Mouse (Mus musculus) embryonic facial prominence, embryonic 14.5 days (tissue): ENCODE measurements around the gene Ring1. TPM values are rescaled to one million over a fixed set of nuclear protein-coding genes. Genes with fewer than 3 reads are reported as not detected.

Experiments used
- ATAC-seq: fragments of 200-750 bp; cut with Nextera tagmentation; 2 replicates; pipeline ENCODE4 v1.8.0; 2017; ENCODE audit warnings: low read depth, moderate number of reproducible peaks, moderate TSS enrichment
- DNase-seq: peaks from one replicate; pipeline ENCODE4 v3.0.0-alpha.2; 2015; ENCODE audit warnings: low spot score
- H3K27ac ChIP-seq: fragments of 300-500 bp; sonication (generic); replicated peaks from 2 replicates; pipeline ENCODE4 v1.5.1; 2014; ENCODE audit warnings: low read depth, mild to moderate bottlenecking, low read length, moderate library complexity
- H3K27me3 ChIP-seq: fragments of 300-500 bp; sonication (generic); replicated peaks from 2 replicates; pipeline ENCODE4 v1.6.1; 2014; ENCODE audit warnings: low read length; ENCODE audit not compliant: control insufficient read depth, insufficient read depth
- H3K36me3 ChIP-seq: fragments of 300-500 bp; sonication (generic); 2 replicates; pipeline ENCODE4 v1.6.1; 2014; ENCODE audit warnings: low read length, mixed read lengths; ENCODE audit not compliant: control insufficient read depth, insufficient read depth
- H3K4me1 ChIP-seq: fragments of 300-500 bp; sonication (generic); 2 replicates; pipeline ENCODE4 v1.6.1; 2014; ENCODE audit warnings: antibody characterized with exemption, low read length; ENCODE audit not compliant: control insufficient read depth, insufficient read depth
- H3K4me2 ChIP-seq: fragments of 300-500 bp; sonication (generic); 2 replicates; pipeline ENCODE4 v1.6.1; 2014; ENCODE audit warnings: low read depth, mild to moderate bottlenecking, low read length, moderate library complexity, mixed read lengths
- H3K4me3 ChIP-seq: fragments of 300-500 bp; sonication (generic); 2 replicates; pipeline ENCODE4 v1.5.1; 2014; ENCODE audit warnings: low read depth, mild to moderate bottlenecking, low read length
- H3K9ac ChIP-seq: fragments of 300-500 bp; sonication (generic); 2 replicates; pipeline ENCODE4 v1.6.1; 2014; ENCODE audit warnings: low read depth, mild to moderate bottlenecking, low read length, moderate library complexity, mixed read lengths
- H3K9me3 ChIP-seq: fragments of 300-500 bp; sonication (generic); 2 replicates; pipeline ENCODE4 v1.6.1; 2016; ENCODE audit warnings: low read length; ENCODE audit not compliant: control insufficient read depth
- WGBS: fragments of 180-500 bp; shearing (Covaris S2); extraction: QIAGEN DNeasy Blood & Tissue Kit; methylation state at CpG from one replicate; pipeline ENCODE4 v1.1.7; 2014; 5-methylcytosine and 5-hydroxymethylcytosine counted together
- polyA plus RNA-seq: library from polyadenylated mRNA; unstranded; fragments of >200 nt; fragmentation: Nextera tagmentation; extraction: Ambion mirVana; gene quantifications from 2 replicates; pipeline ENCODE4 v1.2.1, GENCODE M21; 2014

Ring1 gene
- polyA plus RNA-seq, 1 experiment from 2014 or later: 6.0 TPM

- H3K27me3 ChIP-seq: no peaks in the 10 kb centered on the region
- H3K9me3 ChIP-seq: no peaks in the 10 kb centered on the region
- ATAC-seq (no peak), DNase-seq (no peak)
- peak overlapping the region; percentile 91; the same call in 1 of the 2 replicates for H3K4me3 ChIP-seq
- H3K4me2 ChIP-seq: peak overlapping the region; percentile 97
- no peak overlapping the region for H3K9ac ChIP-seq
- WGBS: 29% methylated on average over 2 of the region's 2 CpGs
- H3K36me3 ChIP-seq: peaks cover 42% of the 10 kb centered on the region
- H3K27ac ChIP-seq: no peak overlapping the region
- peaks cover 42% of the 10 kb centered on the region for H3K4me1 ChIP-seq
Measured at GRCm38 (mm10) chr17:34026221-34026620, 1.7 kb upstream of the Ring1 start.

GRCm38 (mm10) chr17:34025756-34026151 lies 1.3 kb upstream of the Ring1 start:
- Histone ChIP-seq H3K9me3 (no peaks in the 10 kb centered on the region), H3K4me3 (peak overlapping the region; percentile 91), H3K4me2 (peak overlapping the region; percentile 97), H3K27ac (no peak overlapping the region), H3K36me3 (peaks cover 46% of the 10 kb centered on the region), H3K9ac (peak overlapping the region; percentile 92), H3K4me1 (peaks cover 42% of the 10 kb centered on the region), H3K27me3 (no peaks in the 10 kb centered on the region)
- ATAC-seq (no peak), DNase-seq (no peak)
- WGBS: 6% methylated on average over 5 of the region's 7 CpGs

GRCm38 (mm10) chr17:34024861-34025755 lies 628 bp upstream of the Ring1 start:
- H3K9me3 ChIP-seq: no peaks in the 10 kb centered on the region
- under 1% methylated on average over 47 of the region's 57 CpGs for WGBS
- peaks cover 39% of the 10 kb centered on the region for H3K4me1 ChIP-seq
- H3K27ac ChIP-seq: peak overlapping the region; percentile 91
- H3K36me3 ChIP-seq: peaks cover 50% of the 10 kb centered on the region
- ATAC-seq (peak; percentile 0; the same call in 1 of the 2 replicates), DNase-seq (no peak)
- no peaks in the 10 kb centered on the region for H3K27me3 ChIP-seq
- peak overlapping the region; percentile 91 for H3K4me3 ChIP-seq
- peak overlapping the region; percentile 97 for H3K4me2 ChIP-seq
- peak overlapping the region; percentile 92 for H3K9ac ChIP-seq

DNA sequence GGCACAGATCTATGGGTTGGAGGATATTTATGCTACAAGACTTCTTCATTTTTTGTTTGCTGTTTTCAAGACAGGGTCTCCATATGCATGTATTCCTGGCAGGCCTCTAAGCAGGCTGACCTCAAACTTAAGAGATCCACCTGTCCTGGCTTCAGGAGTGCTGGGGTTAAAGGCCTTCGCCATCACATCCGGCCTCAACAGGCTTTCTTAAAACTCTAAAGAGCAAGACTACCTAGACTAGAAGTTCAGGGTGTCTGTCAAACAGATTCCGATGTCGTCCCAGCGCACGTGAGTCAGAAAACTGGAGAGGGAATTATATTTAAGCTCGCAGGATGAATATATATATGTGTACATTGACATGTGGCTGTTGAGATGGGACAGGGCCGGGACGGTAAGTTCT lies 802 bp downstream of the Ring1 start:
- peak overlapping the region; percentile 92 for H3K9ac ChIP-seq
- 72% methylated on average over 9 of the region's 9 CpGs for WGBS

GRCm38 (mm10) chr17:34022987-34023386 lies 1.5 kb downstream of the Ring1 start:
- no peak for DNase-seq
- 97% methylated on average over 20 of the region's 20 CpGs for WGBS
- 0 out of 2 replicates have a peak, but pooled peaks cover 9% of the 10 kb centered on the region for H3K9me3 ChIP-seq
- H3K27ac ChIP-seq: no peak overlapping the region
- no peak overlapping the region for H3K4me2 ChIP-seq
- peaks cover 29% of the 10 kb centered on the region for H3K4me1 ChIP-seq
- peaks cover 29% of the 10 kb centered on the region for H3K36me3 ChIP-seq
- no peak for ATAC-seq
- no peak overlapping the region for H3K9ac ChIP-seq
- H3K4me3 ChIP-seq: no peak overlapping the region
- no peaks in the 10 kb centered on the region for H3K27me3 ChIP-seq

More for the DNA sequence above, 802 bp downstream of the Ring1 start:
- H3K36me3 ChIP-seq: peaks cover 36% of the 10 kb centered on the region
- peak overlapping the region; percentile 91 for H3K4me3 ChIP-seq
- no peaks in the 10 kb centered on the region for H3K27me3 ChIP-seq
- H3K4me1 ChIP-seq: peaks cover 32% of the 10 kb centered on the region
- H3K9me3 ChIP-seq: 0 out of 2 replicates have a peak, but pooled peaks cover 9% of the 10 kb centered on the region
- H3K27ac ChIP-seq: peak overlapping the region; percentile 91; the same call in 1 of the 2 replicates
- DNase-seq (no peak), ATAC-seq (no peak)
- peak overlapping the region; percentile 97 for H3K4me2 ChIP-seq

DNA sequence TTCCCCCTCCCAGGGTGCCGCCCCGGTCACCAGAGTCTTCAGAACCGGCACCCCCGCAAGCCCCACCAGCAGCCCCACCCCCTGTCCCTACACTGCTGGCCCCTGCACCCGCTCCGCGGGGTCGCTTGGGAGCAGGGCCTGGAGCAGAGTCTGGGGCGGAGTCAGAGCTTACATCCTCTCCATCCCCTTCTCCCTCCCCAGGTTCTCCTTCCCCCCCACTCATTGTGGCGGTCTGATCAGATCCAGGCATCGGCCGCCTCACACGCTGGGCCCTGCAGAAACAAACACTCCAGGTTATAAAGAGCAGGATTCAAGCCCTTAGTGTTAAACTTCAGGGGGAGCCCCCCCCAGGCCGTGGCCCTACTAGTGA lies 2.1 kb downstream of the Ring1 start:
- Histone ChIP-seq H3K9me3 (0 out of 2 replicates have a peak, but pooled peaks cover 9% of the 10 kb centered on the region), H3K9ac (no peak overlapping the region), H3K4me1 (peaks cover 28% of the 10 kb centered on the region), H3K36me3 (peaks cover 29% of the 10 kb centered on the region), H3K4me2 (no peak overlapping the region), H3K27me3 (no peaks in the 10 kb centered on the region), H3K4me3 (no peak overlapping the region), H3K27ac (no peak overlapping the region)
- DNase-seq: no peak
- ATAC-seq: no peak
- 90% methylated on average over 11 of the region's 14 CpGs for WGBS

DNA sequence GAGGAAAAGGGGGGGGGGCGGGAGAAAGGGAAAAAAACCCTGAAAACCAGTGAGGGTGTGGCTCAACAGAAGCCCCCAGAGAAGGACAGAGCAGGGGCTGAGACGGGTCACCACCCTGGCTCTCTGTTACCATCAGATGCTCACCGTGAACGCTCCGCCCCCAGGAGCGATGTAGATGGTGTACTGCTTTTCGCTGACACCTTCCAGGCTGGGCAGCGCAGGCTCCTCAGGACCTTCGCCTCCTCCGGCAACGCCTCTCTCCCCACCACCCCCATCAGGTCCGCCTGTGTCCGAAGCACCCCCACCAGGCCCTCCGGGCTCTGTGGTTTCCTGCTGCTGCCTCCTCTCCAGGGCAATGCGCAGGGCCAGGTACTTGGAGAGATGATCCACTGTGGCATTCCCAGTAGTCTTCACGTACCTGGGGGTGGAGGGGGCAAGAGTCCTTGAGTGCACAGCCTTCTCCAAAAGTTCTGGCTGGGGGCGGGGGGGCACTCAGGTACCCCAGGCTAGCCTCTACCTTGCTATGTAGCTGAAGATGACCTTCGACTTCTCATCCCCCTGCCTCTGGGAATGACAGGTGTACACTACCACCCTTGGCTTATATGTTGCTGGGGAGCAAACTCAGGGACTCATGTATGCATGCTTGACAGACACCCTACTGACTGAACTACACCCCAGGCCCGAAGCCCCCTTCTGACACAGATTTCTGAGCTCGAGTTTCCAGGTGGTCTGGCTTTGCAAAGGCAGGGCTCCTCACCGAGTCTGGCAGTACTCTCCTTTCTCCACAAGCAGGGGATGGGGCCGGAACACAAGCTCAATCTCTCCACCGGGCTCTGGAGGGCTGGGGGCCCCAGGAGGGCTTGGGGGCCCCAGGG lies 2.7 kb downstream of the Ring1 start:
- no peak for DNase-seq

DNA sequence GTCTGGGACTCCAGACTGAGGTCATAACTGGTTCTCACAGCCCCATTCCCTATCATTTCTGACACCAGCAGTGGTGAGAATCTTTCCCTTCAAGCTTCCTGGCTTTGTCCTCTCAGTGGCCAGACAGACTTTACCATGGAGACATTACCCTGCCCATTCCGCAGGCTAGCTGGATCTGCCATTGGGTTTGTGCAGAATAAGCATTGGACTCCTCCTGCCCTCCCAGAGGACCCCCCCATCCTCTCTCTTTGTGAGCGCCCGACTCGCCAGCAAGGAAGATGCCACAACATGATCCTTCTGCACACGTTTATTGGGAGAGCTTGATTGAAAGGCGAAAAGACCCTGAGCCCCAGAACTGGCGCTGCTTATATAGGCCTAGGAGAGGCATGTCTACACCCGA lies 11.0 kb downstream of the Ring1 start:
- H3K4me2 ChIP-seq: no peak overlapping the region
- DNase-seq (no peak), ATAC-seq (no peak)
- WGBS: 90% methylated on average over 8 of the region's 8 CpGs
- no peaks in the 10 kb centered on the region for H3K4me1 ChIP-seq
- no peaks in the 10 kb centered on the region for H3K9me3 ChIP-seq
- H3K4me3 ChIP-seq: no peak overlapping the region
- no peak overlapping the region for H3K9ac ChIP-seq
- H3K27ac ChIP-seq: no peak overlapping the region
- no peaks in the 10 kb centered on the region for H3K36me3 ChIP-seq
- no peaks in the 10 kb centered on the region for H3K27me3 ChIP-seq

More for the DNA sequence above, 2.7 kb downstream of the Ring1 start:
- 0 out of 2 replicates have a peak, but pooled peaks cover 9% of the 10 kb centered on the region for H3K9me3 ChIP-seq
- no peak overlapping the region for H3K9ac ChIP-seq
- H3K27ac ChIP-seq: no peak overlapping the region
- WGBS: 88% methylated on average over 22 of the region's 23 CpGs
- no peak overlapping the region for H3K4me2 ChIP-seq
- no peaks in the 10 kb centered on the region for H3K27me3 ChIP-seq
- H3K4me3 ChIP-seq: no peak overlapping the region
- no peak for ATAC-seq
- peaks cover 29% of the 10 kb centered on the region for H3K36me3 ChIP-seq
- peaks cover 23% of the 10 kb centered on the region for H3K4me1 ChIP-seq
